Mouse (Mus musculus): Measurements from ENCODE around the gene Acly. TPM values are rescaled to one million over a fixed set of nuclear protein-coding genes. Genes with fewer than 3 reads are reported as not detected.

The Acly gene
- total and polyA plus RNA-seq, 2 experiments from 2014 or later: 35.5 to 75.6 TPM

DNA sequence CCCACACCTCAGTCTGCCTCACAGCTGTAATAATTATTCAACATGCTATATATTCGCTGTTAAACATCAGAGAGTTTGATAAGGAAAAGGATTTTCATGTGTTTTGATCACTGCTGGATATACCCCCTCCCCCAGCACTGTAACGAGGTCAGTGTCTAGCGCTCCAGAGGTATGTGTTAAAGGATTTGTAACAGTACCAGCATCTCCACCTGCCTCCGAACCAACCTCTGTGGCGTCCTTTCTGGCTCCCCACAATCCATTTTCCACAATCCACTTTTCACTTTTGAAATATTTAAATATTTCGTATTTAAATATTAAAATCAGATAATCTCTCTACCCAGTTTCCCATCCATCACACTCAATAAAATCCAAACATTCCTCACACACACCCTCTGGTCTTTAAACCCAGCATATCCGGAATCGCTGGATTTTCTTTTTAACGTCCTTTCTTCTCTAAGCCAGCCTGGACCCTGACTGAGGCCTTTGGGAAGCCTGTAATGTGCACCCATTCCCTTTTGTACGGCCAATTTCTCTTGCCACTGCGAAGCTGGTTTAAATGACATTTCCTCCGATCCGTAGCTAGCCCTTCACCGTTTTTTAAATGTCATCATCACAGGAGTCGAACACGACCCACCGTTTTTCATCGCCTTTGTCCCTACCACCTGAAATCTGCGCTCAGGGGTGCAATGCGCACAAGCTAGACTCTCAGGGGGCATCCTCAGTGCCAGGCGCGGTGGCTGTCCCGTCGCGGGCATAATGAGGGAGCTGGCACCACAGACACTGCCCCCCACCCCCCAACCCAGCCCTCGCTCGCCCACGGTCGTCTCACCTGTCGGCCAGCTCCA is 56.2 kb downstream of the Acly start:
- TF ChIP-seq EP300 (IDR thresholded peaks at IDR 0.05; ENCODE audit: low read depth) (no peak), CTCF (IDR thresholded peaks at IDR 0.05; ENCODE audit: low read depth) (no peak)
- DNase-seq (ENCODE audit: low spot score): no peak

GRCm38 (mm10) chr11:100465833-100466232 is 62.0 kb downstream of the Acly start:
- H3K9ac ChIP-seq (replicated peaks; ENCODE audit: low read depth, low read length): no peak overlapping the region
- H3K36me3 ChIP-seq (replicated peaks; ENCODE audit: control insufficient read depth, insufficient read depth, low read length): peaks cover 24% of the 10 kb centered on the region
- no peak for DNase-seq (ENCODE audit: low spot score)
- peaks cover 4% of the 10 kb centered on the region; the same call in 1 of the 2 replicates for H3K4me1 ChIP-seq (ENCODE audit: control insufficient read depth, insufficient read depth)
- TF ChIP-seq CTCF (IDR thresholded peaks at IDR 0.05; ENCODE audit: low read depth): no peak
- TF ChIP-seq EP300 (IDR thresholded peaks at IDR 0.05; ENCODE audit: low read depth): no peak
- no peaks in the 10 kb centered on the region for H3K9me3 ChIP-seq (replicated peaks; ENCODE audit: control insufficient read depth, low read length)
- no peak overlapping the region for H3K4me3 ChIP-seq (ENCODE audit: low read depth, low read length)
- WGBS: 60% methylated on average over 1 of the region's 1 CpGs
- no peak overlapping the region for H3K27ac ChIP-seq (ENCODE audit: low read depth)
- no peak for ATAC-seq (ENCODE audit: insufficient read depth, low read depth)
- no peaks in the 10 kb centered on the region for H3K27me3 ChIP-seq (ENCODE audit: control insufficient read depth, insufficient read depth, low read length)
- no peak overlapping the region for H3K4me2 ChIP-seq (ENCODE audit: low read depth, low read length)

More for the DNA sequence above, 56.2 kb downstream of the Acly start:
- WGBS: 5% methylated on average over 30 of the region's 30 CpGs
- H3K4me3 ChIP-seq (ENCODE audit: low read depth, low read length): peak overlapping the region; percentile 100
- H3K4me2 ChIP-seq (ENCODE audit: low read depth, low read length): peak overlapping the region; percentile 99
- peaks cover 16% of the 10 kb centered on the region for H3K4me1 ChIP-seq (ENCODE audit: control insufficient read depth, insufficient read depth)
- ATAC-seq (ENCODE audit: insufficient read depth, low read depth): peak; percentile 1; the same call in 1 of the 2 replicates
- H3K9ac ChIP-seq (replicated peaks; ENCODE audit: low read depth, low read length): peak overlapping the region; percentile 95
- no peaks in the 10 kb centered on the region for H3K27me3 ChIP-seq (ENCODE audit: control insufficient read depth, insufficient read depth, low read length)
- no peaks in the 10 kb centered on the region for H3K9me3 ChIP-seq (replicated peaks; ENCODE audit: control insufficient read depth, low read length)
- H3K36me3 ChIP-seq (replicated peaks; ENCODE audit: control insufficient read depth, insufficient read depth, low read length): peaks cover 7% of the 10 kb centered on the region; the same call in 1 of the 2 replicates
- peak overlapping the region; percentile 87; the same call in 1 of the 2 replicates for H3K27ac ChIP-seq (ENCODE audit: low read depth)

- TF ChIP-seq CTCF (IDR thresholded peaks at IDR 0.05; ENCODE audit: low read depth) (no peak), EP300 (IDR thresholded peaks at IDR 0.05; ENCODE audit: low read depth) (no peak)
- no peak overlapping the region for H3K4me3 ChIP-seq (ENCODE audit: low read depth, low read length)
- H3K27me3 ChIP-seq (ENCODE audit: control insufficient read depth, insufficient read depth, low read length): no peaks in the 10 kb centered on the region
- H3K4me2 ChIP-seq (ENCODE audit: low read depth, low read length): no peak overlapping the region
- DNase-seq (ENCODE audit: low spot score): no peak
- ATAC-seq (ENCODE audit: insufficient read depth, low read depth): no peak
- WGBS: 84% methylated on average over 1 of the region's 1 CpGs
- no peak overlapping the region for H3K9ac ChIP-seq (replicated peaks; ENCODE audit: low read depth, low read length)
- no peaks in the 10 kb centered on the region for H3K9me3 ChIP-seq (replicated peaks; ENCODE audit: control insufficient read depth, low read length)
- H3K27ac ChIP-seq (ENCODE audit: low read depth): no peak overlapping the region
- peaks cover 24% of the 10 kb centered on the region for H3K36me3 ChIP-seq (replicated peaks; ENCODE audit: control insufficient read depth, insufficient read depth, low read length)
- no peaks in the 10 kb centered on the region for H3K4me1 ChIP-seq (ENCODE audit: control insufficient read depth, insufficient read depth)
These were observed 62.5 kb downstream of the Acly start for GRCm38 (mm10) chr11:100465229-100465792.

GRCm38 (mm10) chr11:100462699-100463098 is 65.1 kb downstream of the Acly start:
- no peak for ATAC-seq (ENCODE audit: insufficient read depth, low read depth)
- H3K27ac ChIP-seq (ENCODE audit: low read depth): no peak overlapping the region
- DNase-seq (ENCODE audit: low spot score): no peak
- no peaks in the 10 kb centered on the region for H3K4me1 ChIP-seq (ENCODE audit: control insufficient read depth, insufficient read depth)
- H3K9ac ChIP-seq (replicated peaks; ENCODE audit: low read depth, low read length): no peak overlapping the region
- no peak overlapping the region for H3K4me2 ChIP-seq (ENCODE audit: low read depth, low read length)
- H3K36me3 ChIP-seq (replicated peaks; ENCODE audit: control insufficient read depth, insufficient read depth, low read length): peaks cover 22% of the 10 kb centered on the region
- no peaks in the 10 kb centered on the region for H3K27me3 ChIP-seq (ENCODE audit: control insufficient read depth, insufficient read depth, low read length)
- TF ChIP-seq EP300 (IDR thresholded peaks at IDR 0.05; ENCODE audit: low read depth) (no peak), CTCF (IDR thresholded peaks at IDR 0.05; ENCODE audit: low read depth) (no peak)
- H3K9me3 ChIP-seq (replicated peaks; ENCODE audit: control insufficient read depth, low read length): no peaks in the 10 kb centered on the region
- 93% methylated on average over 10 of the region's 10 CpGs for WGBS
- no peak overlapping the region for H3K4me3 ChIP-seq (ENCODE audit: low read depth, low read length)

GRCm38 (mm10) chr11:100457711-100458110 is 70.1 kb downstream of the Acly start:
- Histone ChIP-seq H3K27ac (ENCODE audit: low read depth) (no peak overlapping the region), H3K4me2 (ENCODE audit: low read depth, low read length) (no peak overlapping the region), H3K4me1 (ENCODE audit: control insufficient read depth, insufficient read depth) (no peaks in the 10 kb centered on the region), H3K36me3 (replicated peaks; ENCODE audit: control insufficient read depth, insufficient read depth, low read length) (peaks cover 17% of the 10 kb centered on the region), H3K9ac (replicated peaks; ENCODE audit: low read depth, low read length) (no peak overlapping the region), H3K9me3 (replicated peaks; ENCODE audit: control insufficient read depth, low read length) (no peaks in the 10 kb centered on the region), H3K4me3 (ENCODE audit: low read depth, low read length) (no peak overlapping the region), H3K27me3 (ENCODE audit: control insufficient read depth, insufficient read depth, low read length) (no peaks in the 10 kb centered on the region)
- ATAC-seq (ENCODE audit: insufficient read depth, low read depth) (no peak), DNase-seq (ENCODE audit: low spot score) (no peak)
- no peak for TF ChIP-seq CTCF (IDR thresholded peaks at IDR 0.05; ENCODE audit: low read depth)
- TF ChIP-seq EP300 (IDR thresholded peaks at IDR 0.05; ENCODE audit: low read depth): no peak
- whole genome bisulfite sequencing: 81% methylated on average over 5 of the region's 5 CpGs
